Mouse (Mus musculus) layer of hippocampus, adult 18-20 months (tissue): ENCODE measurements at regions not wholly inside any gene's neighbourhood (a gene's known extent, or its start where the extent isn't known, plus 50 kb on each side); places are given as distances from the start of the nearest gene placed in this dataset.

Experiments
- DNase-seq, 2 experiments: peaks; one replicate each; pipeline ENCODE4 v3.0.0; 2022; ENCODE audit warnings: low spot score in 2 of 2

GRCm38 (mm10) chr1:184140082-184140481 lies 106.0 kb upstream of the 1700056E22Rik start:
- no peak for DNase-seq

DNA sequence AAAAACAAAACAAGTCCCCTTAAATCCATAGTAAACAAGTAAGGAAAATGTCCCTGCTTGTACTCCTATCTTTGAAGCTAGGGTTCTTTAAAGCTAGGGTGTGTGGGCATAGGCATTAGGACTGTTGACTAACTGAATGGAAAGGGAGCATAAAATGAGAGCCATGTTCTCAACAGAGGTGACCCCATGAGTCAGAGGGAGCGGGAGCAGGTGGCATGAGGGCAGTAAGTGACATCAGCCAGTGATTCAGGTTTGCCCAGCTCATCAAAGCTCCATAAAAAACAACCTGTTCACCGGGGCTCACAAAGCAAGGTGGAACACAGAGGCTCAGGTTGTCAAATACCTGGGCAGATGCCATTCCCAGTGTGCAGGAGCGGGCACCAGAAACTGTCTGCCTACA lies 104.6 kb upstream of the 1700056E22Rik start:
- DNase-seq = no peak

DNA sequence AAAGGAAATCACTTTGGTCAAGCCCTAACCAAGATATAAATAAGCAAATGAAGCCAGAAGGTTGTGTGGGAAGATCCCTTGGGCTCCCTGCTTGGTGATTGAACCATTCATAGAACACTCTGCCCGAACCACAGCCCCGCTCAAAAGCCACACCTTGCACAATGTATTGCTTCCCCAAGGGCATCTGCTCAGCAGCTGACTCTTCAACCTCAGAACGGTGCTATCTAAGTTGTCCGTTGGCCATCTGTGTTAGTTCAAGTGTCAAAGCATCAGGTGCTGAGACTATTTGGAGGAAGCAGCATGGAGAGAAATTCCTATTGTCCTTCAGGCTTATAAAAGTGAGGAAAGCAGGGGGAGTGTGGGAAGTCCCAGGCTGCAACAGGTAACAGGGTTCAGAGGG lies 96.8 kb upstream of the 1700056E22Rik start:
- no peak for DNase-seq

GRCm38 (mm10) chr1:184127321-184127720 lies 93.2 kb upstream of the 1700056E22Rik start:
- no peak for DNase-seq

- DNase-seq = no peak
Observed at GRCm38 (mm10) chr1:184126909-184127308, 92.8 kb upstream of the 1700056E22Rik start.
